Mouse (Mus musculus): Measurements from ENCODE around the gene Grasp. TPM values are rescaled to one million over a fixed set of nuclear protein-coding genes. Genes with fewer than 3 reads are reported as not detected.

Grasp gene
- polyA plus RNA-seq, 2 experiments from 2014 or later, result 0.47 TPM; not detected in 1

DNA sequence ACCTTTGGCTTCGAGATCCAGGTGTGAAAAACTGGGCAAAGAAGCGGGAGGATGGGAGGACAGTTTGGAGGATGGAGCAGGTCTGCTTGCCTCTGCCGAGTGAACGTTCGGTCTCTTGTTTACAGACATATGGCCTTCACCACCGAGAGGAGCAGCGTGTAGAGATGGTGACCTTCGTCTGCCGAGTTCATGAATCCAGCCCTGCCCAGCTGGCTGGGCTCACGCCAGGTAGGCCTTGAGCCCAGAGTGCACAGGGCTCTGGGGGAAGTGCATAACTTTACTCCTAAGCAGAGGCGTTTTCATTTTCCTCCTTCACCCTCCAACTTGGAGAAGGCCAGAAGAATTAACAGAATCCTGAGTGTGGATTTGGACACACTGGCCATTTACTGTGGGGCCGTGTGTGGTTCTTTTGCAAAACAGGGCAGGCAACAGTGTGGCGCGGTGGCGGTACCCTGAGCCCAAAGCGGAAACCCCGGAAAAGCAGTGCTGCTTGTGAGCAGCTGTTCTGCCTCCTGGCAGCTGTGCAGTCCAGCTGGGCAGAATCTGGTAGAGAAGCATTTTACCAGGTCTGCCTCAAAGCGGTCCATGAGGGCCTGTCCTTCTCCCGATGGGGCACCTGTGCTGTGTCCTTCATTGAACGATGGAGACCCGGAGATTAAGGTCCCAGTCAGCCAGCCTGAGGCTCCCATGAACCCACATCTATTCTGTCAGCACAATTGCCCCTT is 5.0 kb downstream of the Grasp start:
- ATAC-seq, result no peak

DNA sequence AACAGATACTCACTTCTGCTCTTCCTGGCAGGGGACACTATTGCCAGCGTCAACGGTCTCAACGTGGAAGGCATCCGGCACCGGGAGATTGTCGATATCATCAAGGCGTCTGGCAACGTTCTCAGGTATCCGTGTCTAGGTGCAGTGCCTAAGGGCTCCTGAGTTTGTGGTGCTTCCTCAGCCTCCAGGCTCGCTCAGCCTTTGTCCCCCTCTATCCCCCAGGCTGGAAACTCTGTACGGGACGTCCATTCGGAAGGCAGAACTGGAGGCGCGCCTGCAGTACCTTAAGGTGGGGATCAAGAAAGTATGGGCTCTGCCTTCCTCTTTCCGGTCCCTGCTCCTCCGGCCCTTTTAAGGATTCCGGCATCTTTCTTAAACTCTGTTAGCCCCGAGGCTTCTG is 6.5 kb downstream of the Grasp start:
- ATAC-seq, result no peak

DNA sequence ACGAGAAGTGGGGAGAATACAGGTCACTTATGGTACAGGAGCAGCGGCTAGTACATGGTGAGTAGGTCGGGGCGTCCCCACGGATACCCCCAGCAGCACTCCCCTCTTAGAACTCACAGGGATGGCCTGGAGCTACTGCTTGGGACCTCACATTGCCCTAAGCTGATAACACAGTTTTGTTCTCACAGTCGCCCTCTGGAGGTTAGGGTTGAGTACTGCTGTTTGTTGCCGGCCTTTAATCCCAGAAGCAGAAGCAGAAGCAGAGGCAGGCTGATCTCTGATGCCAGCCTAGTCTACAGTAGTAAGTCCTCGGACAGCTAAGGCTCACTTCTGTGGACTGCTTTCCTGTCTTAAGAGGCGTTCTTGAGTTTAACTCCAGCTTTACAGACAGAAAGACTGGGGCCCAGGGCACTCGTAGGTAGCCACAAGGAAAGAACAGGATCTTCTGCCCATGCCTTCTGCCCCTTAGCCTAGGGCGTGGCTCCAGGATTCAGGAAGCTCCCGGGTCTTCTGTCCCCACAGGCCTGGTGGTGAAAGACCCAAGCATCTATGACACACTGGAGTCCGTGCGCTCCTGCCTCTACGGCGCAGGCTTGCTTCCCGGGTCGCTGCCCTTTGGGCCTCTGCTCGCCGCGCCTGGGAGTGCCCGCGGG is 7.1 kb downstream of the Grasp start:
- peak; percentile 54 for ATAC-seq

DNA sequence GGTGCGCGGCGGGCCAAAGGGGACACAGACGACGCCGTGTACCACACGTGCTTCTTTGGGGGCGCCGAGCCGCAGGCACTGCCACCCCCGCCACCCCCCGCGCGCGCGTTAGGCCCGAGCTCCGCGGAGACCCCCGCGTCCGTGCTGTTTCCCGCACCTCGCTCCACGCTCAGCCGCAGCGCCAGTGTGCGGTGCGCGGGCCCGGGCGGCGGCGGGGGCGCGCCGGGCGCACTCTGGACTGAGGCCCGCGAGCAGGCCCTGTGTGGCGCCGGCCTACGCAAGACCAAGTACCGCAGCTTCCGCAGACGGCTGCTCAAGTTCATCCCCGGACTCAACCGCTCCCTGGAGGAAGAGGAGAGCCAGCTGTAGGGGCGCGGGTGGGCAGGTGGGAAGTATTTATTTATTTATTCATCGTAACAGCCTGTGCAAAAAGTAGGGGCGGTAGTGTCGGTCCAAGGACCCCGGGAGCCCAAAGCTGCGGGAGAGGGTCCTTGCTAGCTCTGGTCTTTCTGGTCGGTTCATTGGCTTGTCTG is 7.7 kb downstream of the Grasp start:
- no peak for ATAC-seq

DNA sequence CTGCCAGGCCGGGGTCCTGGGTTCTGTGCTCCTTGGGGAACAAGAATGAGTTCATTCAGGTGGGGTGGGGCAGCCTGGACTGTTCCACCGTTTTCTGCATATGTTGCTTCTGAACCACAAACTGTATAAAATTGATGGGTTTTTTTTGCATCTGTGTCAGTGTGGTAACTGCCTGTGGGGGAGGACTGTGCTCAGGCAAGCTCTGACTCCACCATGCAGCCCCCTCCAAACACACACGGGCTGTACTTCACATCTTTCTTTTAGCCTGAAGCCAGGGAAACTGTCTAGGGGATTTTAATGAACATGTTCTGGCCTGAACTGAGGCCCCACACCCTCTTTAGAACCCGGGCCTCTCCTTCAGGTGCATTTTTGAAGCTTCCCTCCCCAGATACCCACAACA is 8.6 kb downstream of the Grasp start:
- ATAC-seq, result no peak

DNA sequence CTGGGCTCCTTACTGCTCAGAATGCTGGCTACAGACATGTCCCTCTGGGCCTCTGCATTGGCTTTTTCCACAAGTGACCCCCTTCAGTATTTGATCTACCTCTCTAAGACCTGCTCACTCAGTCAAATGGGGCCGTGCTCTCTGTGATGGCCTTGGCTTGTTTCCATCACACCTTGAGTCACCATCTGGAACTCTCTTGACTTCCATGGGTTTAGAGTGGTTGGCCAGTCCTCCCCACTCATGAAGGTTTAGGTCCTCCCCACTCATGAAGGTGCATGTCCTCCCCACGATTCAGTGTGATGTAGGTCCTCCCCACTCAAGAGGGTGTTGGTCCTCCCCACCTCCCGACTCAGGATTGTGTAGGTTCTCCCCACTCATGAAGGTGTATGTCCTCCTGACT is 9.2 kb downstream of the Grasp start:
- ATAC-seq, result no peak

DNA sequence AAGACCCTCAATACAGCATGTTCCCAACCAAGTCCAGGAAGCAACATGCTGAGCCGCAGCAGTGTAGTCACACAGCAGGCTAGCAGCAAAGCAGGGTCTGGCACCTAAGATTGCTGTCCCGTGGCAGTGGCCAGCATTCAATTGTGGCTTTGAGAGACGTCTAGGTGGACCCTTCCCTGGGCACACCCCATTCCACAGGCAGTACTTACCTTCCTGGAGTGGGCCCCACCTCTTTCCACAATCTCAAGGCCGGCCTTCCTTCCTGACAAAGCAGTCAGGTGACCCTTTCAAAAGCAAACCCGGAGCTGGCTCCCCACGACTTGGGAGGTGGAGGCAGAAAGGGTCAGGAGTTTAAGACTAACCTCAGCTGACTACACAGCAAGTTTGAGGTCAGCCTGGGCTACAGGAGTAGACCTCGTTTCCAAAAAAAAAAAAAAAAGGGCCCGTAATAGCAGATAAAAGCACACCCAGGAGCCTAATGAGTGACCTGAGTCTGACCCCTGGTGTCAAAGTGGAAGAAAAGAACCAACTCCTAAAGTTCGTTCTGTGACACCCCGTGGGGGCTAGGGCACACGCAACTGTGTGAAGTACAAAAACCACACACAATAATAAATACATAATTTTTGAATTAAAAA is 9.8 kb downstream of the Grasp start:
- no peak for ATAC-seq

DNA sequence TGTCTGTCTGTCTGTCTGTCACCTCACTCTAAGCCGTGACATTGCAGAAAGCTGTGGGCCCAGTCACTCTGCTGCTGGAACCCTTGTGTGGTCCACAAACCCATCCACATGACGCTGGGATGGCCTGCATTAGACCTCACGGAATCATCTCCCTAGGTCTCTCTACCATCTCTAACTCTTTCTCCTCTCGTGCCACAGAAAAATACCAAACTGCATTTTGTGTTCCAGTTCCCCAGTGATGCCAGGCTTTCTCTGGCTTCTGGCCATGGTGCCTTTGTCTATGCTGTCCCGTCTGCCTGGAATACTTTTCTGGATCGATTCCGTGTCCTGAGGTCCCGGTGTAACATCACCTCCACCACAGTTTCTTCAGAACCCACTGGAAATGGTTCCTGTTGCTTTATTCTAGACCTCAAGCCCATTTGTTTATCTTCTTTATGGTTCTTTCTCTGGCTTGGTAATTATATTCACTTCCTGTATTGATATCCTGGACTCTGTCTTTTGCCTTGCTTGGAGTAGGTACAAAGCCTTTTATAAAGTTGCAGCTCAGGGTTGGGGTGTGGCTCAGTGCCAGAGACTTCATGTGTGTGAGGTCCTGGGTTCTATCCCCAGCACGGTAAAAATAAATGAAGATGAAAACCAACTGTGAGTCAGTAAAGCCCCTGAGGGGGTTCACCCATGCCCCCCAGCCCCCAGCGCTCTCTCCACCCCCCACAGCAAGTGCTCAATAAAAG is 10.8 kb downstream of the Grasp start:
- no peak for ATAC-seq

DNA sequence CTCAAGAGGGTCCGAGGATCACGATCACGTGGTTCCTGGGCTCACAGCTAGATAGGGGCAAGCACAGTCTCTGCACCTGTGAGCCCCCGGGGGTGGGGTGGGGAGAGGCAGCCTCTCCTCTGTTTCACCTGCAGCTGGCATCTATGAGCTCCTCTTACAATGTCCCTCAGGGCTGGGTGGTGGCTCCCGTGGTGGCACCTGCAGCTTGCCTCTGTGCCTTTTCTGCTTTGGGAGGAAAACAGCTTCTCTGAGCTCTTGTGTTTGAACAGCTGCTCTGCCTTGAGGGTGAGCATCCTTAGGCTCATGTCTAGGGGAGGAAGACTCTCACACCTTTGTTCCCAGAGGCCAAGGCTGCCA is 11.3 kb downstream of the Grasp start:
- no peak for ATAC-seq

DNA sequence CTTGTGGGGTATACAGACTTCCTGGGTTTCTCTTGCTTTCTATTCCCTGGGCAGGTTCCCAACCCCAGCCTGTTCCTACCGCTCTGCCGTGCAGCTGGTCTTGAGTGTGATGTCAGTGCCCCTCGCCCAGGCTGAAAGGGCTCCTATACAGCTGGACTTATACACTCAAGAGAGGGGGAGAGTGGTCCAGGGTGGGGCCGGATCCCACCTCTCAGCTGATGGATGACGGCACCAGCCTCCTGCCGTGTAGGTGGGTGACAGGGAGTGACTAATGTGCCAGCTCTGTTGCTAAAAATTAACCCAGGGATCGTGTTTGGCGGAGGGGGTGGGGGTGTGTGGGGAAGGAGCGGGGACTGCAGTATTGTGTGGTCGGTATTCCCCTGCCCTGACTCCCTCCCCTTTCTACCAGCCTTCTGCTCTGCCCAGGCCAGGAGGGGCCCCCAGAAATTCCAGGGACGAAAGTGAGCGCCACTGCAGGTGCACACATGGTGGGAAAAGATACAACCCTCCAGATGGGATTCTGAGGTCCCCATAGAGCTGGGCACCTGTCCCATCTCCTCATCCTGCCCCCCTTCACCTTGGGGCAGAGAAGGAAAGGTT is 11.8 kb downstream of the Grasp start:
- ATAC-seq, result no peak

DNA sequence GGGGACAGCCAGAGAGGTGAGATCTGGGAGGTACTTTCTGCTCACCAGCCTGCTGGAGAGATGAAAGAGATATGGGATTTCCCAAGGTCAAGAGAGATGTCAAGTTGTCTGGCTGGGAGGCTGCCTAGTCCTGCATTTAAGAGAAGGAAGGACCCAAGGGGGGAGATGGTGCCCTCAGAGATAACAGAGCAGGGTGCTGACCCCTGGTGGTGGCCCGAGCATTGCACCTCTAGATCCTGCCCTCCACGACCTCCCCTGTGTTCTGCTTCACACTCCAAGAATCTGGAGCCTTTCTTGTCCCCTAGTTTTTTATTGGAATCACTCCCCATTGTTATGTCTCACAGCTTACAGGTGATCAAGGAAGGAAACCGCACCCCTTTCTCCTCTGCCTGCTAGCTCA is 12.9 kb downstream of the Grasp start:
- peak; percentile 62 for ATAC-seq

DNA sequence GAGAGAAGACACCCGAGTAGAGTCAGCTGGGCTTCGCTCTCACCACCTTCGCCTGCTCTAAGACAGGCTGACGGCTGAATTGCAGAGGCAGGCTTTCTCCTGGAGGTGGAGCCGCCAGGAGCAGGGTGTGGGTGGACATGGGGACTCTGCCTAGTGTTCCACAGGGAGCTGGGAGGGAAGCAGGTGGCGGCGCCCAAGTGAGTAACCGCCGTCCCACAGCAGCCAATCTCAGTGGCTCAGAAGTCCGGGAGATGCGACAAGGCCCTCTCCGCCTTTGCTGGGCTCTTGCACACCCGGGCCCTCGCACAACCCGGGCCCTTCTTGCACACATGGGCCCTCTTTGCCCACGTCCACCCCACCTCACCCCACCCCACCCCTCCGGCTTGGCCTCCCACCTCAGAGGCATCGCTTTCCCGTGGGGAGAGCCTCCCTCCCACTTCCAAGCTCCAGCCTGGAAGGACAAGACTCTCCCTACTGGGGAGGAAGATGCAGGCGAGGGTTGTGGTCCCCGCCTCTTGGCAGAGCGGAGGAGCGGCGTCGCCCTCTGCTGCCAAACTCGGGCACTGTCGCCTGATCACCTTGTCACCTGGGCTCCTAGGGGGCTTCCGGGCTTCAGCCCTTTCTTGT is 15.0 kb downstream of the Grasp start:
- peak; percentile 42 for ATAC-seq

DNA sequence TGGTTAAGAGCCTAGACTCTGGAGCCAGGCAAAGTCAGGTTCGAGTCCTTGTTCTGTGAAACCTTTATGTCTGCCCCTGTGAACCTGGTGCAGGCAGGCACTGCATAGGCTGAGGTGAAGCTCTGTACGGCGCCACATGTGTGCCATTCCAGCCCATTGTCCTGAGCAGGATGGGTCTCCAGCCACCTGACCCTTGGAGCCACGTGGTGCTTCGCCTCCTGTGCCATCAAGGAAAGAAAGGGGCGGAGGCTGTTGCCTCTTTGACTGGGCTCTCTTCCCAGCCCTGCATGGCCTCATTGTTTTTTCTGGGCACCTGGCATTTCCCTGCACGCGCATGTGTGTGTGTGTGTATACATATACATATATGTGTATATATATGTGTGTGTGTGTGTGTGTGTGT is 15.8 kb downstream of the Grasp start:
- no peak for ATAC-seq

DNA sequence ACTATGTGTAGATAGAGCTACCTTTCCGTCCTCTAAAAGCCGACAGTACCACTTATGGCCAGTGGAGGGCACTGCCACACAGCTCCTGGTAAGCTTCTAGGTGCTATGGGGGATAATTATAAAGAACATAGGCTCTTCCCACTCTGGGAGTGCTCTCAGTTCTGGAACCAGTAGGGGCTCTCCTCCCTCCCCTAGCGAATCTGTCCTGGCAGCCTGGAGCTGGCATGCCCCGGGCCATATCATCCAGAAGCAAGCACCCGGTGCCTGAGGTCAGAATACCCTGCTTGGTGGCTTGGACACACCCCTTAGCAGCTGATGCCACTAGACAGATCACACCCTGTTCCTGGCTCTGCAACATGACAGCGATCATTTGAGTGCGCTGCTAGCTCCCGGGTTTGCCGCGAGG is 16.8 kb downstream of the Grasp start:
- peak; percentile 84 for ATAC-seq

DNA sequence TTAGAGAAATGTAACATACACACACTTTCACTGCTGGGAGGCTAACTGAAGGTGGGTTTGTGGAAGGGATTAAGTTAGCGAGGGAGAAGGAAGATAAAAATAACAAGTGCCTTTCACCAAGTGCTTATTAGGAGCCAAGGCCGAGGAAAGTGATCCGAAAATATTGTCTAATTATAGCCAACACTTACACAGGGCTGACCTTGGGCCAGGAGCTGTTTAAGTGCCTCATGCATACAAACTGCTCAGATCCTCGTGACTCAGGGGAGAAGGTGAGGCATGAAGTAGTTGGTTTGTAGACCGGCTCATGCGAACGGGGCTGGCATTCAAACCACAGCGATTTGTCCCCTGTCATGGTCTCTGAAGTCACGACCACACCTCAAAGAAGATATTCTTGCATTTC is 17.2 kb downstream of the Grasp start:
- ATAC-seq, result no peak

DNA sequence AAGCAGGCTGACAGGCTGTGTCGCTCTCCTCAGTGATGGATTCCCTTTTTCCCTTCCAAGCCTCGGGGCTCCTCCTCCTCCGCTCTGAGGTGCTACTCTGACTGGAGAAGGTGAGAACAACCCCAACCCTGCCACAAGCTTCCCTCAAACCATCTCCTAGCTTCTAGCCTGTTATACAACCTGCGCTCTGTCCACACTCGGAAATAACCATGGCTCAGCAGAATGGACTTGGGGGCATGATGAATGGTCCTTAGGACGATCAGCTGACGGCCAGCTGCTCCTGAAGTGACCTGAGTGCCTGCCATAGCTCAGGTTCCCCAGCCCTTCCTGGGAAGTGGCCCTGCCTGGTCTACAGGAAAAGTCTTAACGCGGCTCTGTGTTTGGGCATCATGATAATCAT is 17.9 kb downstream of the Grasp start:
- ATAC-seq, result no peak

DNA sequence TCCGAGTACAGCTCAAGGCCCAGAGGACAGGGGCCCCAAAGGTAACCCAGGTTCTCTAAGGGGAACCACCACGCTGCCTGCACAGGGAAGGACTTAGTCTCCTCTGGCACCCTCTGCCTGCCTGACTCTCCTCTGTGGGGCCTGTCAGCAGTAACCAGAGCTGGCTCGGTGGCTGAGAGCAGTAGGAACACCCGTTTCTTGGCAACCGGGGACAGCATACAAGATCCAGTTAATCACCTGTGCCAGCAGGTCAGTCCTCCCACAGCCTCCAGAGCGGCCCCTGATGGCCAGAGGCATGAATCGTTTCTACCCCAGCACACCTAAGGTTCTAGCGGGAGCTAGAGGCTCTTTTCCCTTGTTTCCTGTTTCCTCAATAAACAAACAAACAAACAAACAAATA is 18.7 kb downstream of the Grasp start:
- no peak for ATAC-seq

DNA sequence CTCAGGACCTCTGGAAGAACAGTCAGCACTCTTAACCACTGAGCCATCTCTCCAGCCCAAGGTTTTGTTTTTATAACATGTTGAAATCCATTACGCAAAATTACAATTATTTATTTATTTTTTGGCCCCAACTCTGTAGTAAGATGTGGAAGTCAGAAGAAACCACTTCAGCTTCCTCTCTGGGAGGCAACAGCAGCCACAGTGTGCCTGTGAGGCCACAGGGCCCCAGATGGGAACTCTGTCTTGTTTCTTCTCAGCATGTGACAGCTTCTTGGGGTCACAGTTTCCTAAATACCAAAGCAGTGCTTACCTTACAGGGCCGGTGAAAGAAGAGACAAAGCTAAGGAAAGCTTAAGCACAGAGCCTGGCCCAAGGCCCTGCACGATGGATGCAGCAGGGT is 20.0 kb downstream of the Grasp start:
- no peak for ATAC-seq

DNA sequence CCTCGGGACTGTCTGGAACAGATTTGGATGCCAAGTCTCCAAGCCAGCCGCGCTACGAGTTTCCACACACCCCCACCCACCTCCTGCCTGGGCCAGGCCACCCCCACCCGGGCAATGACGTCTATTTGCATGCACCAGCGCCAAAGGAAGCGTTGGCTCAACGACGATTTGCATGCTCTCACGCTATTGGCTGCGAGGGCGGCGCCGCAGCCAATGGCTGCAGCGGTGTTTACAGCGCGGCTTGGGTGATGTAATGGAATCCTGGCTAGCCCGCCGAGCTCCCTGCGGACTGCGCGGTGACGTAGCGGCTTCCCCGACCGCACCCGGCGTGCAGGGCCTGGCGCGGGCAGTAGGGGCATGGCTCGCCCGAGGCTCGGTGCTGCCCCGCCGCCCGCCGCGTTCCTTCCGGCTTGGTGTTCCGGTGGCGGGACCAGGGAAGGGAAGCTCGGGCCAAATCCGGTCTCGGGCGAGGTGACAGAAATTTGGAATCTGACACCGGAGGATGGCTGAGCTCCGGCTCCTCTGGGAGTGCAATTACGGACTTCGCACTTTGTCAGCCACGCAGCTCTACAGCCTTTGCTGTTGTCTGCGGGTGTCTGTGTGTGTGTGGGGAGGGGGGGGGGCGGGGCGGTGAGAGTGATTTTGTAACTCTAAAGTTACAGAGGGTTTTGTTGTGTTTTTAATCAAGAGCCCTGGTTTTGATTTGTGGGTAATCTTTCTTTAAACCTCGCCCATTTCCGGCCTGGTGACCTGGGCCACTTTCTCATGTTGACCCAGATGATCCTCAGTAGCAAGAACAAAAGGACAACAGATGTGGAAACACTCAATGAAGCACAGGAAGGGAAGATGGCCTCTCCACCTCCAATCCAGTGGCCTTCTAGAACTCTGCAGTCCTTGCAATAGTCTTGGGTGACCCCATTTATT is 22.5 kb downstream of the Grasp start:
- ATAC-seq, result peak; percentile 91

DNA sequence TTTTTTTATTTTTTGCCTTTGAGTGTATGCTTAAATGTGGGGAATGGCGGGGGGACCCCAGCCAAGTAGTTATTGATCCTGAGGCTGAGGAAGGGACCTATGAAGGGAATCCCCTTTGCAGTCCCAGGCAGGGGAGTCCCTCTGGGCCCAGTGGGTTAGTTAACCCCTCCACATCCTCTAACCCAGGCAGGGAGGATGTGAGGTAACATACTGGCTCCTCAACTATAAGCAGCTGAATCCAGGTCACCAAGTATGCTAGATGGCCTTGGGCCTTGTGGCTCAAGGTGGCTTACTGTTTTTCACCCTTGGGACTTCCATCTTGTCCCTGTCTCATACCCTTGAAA is 23.1 kb downstream of the Grasp start:
- ATAC-seq, result peak; percentile 36

DNA sequence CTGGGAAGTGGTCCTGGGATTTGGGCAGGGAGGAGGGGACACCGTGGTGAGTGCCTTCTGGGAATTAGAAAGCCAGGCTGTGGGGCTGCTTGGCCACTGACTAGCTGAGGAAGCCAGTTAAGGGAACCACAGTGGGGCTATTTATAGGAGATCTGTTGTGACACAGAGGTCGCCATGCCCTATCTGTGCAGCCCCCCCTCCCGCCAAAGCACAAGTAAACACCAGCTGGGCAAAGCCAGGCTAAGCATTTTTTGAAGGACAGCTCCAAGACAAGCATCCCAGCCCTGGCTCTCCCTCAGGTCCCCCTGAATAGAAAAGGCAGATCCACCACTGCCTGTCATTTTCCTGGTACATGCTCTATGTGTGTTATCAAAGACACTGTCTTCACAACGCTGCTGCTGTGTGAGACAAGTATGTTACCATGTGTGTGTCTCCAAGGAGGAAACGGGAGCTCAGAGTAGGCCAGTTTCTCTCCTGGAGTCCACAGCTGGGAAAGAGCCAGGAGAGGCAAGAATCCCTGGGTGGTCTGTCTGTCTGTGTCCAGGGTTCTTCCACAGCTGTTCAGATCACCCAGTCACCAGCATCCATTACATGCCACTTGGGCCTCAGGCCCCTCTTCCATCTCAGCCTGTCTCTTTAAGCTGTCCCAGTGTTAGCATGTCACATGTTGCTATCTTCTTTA is 24.2 kb downstream of the Grasp start:
- no peak for ATAC-seq
